Mouse (Mus musculus) liver, embryonic 16.5 days (tissue): Measurements from ENCODE around the gene Fam206a. TPM values are rescaled to one million over a fixed set of nuclear protein-coding genes. Genes with fewer than 3 reads are reported as not detected.

Experiments used
- ATAC-seq: fragments of 200-750 bp; cut with Nextera tagmentation; 2 replicates; pipeline ENCODE4 v1.8.0; 2017; ENCODE audit warnings: low read depth, mild to moderate bottlenecking, moderate number of reproducible peaks, moderate library complexity
- H3K27ac ChIP-seq: fragments of 300-500 bp; sonication (generic); 2 replicates; pipeline ENCODE4 v1.5.1; 2014; ENCODE audit warnings: mild to moderate bottlenecking, low read length
- H3K27me3 ChIP-seq: fragments of 300-500 bp; sonication (generic); 2 replicates; pipeline ENCODE4 v1.6.1; 2014; ENCODE audit warnings: low read depth, low read length, mixed read lengths; ENCODE audit not compliant: control insufficient read depth, insufficient read depth
- H3K36me3 ChIP-seq: fragments of 300-500 bp; sonication (generic); 2 replicates; pipeline ENCODE4 v1.6.1; 2014; ENCODE audit warnings: mild to moderate bottlenecking; ENCODE audit not compliant: control insufficient read depth, insufficient read depth
- H3K4me1 ChIP-seq: fragments of 300-500 bp; sonication (generic); 2 replicates; pipeline ENCODE4 v1.6.1; 2014; ENCODE audit warnings: low read depth, low read length, mixed read lengths; ENCODE audit not compliant: control insufficient read depth
- H3K4me2 ChIP-seq: fragments of 300-500 bp; sonication (generic); 2 replicates; pipeline ENCODE4 v1.6.1; 2014; ENCODE audit warnings: low read depth, low read length, mixed read lengths
- H3K4me3 ChIP-seq: fragments of 300-500 bp; sonication (generic); 2 replicates; pipeline ENCODE4 v1.5.1; 2014; ENCODE audit warnings: low read depth, mild to moderate bottlenecking, low read length
- H3K9ac ChIP-seq: fragments of 300-500 bp; sonication (generic); 2 replicates; pipeline ENCODE4 v1.6.1; 2014; ENCODE audit warnings: low read depth, low read length
- H3K9me3 ChIP-seq: fragments of 300-500 bp; sonication (generic); replicated peaks from 2 replicates; pipeline ENCODE4 v1.6.1; 2016; ENCODE audit warnings: low read length; ENCODE audit not compliant: control insufficient read depth
- WGBS: fragments of 180-500 bp; shearing (Covaris S2); extraction: QIAGEN DNeasy Blood & Tissue Kit; methylation state at CpG from one replicate; pipeline ENCODE4 v1.1.7; 2014; ENCODE audit not compliant: insufficient replicate concordance; 5-methylcytosine and 5-hydroxymethylcytosine counted together
- polyA plus RNA-seq: library from polyadenylated mRNA; unstranded; fragments of >200 nt; fragmentation: Nextera tagmentation; extraction: Ambion mirVana; gene quantifications from 2 replicates; pipeline ENCODE4 v1.2.1, GENCODE M21; 2015

The Fam206a gene
- polyA plus RNA-seq, 1 experiment from 2014 or later, result 3.5 TPM

- H3K27ac ChIP-seq, result no peak overlapping the region
- H3K9me3 ChIP-seq, result no peaks in the 10 kb centered on the region
- H3K36me3 ChIP-seq, result no peaks in the 10 kb centered on the region
- no peak overlapping the region for H3K9ac ChIP-seq
- H3K4me2 ChIP-seq, result no peak overlapping the region
- no peaks in the 10 kb centered on the region for H3K27me3 ChIP-seq
- H3K4me1 ChIP-seq, result no peaks in the 10 kb centered on the region
- no peak overlapping the region for H3K4me3 ChIP-seq
- 47% methylated on average over 13 of the region's 13 CpGs for WGBS
- ATAC-seq, result peak; percentile 62
Observed at GRCm38 (mm10) chr4:56831013-56831609, 29.0 kb downstream of the Fam206a start.

- H3K27ac ChIP-seq, result no peak overlapping the region
- WGBS, result 80% methylated on average over 7 of the region's 7 CpGs
- no peak overlapping the region for H3K4me3 ChIP-seq
- H3K9me3 ChIP-seq, result no peaks in the 10 kb centered on the region
- no peak overlapping the region for H3K9ac ChIP-seq
- H3K4me2 ChIP-seq, result no peak overlapping the region
- no peaks in the 10 kb centered on the region for H3K36me3 ChIP-seq
- ATAC-seq, result no peak
- no peaks in the 10 kb centered on the region for H3K4me1 ChIP-seq
- H3K27me3 ChIP-seq, result no peaks in the 10 kb centered on the region
Observed at GRCm38 (mm10) chr4:56831998-56832397, 29.9 kb downstream of the Fam206a start.

- 77% methylated on average over 6 of the region's 6 CpGs for whole genome bisulfite sequencing
- Histone ChIP-seq H3K36me3 (no peaks in the 10 kb centered on the region), H3K4me2 (no peak overlapping the region), H3K4me3 (no peak overlapping the region), H3K27me3 (no peaks in the 10 kb centered on the region), H3K4me1 (no peaks in the 10 kb centered on the region), H3K9ac (no peak overlapping the region), H3K27ac (no peak overlapping the region), H3K9me3 (no peaks in the 10 kb centered on the region)
- no peak for ATAC-seq
Observed at GRCm38 (mm10) chr4:56837661-56838060, 35.5 kb downstream of the Fam206a start.

- Histone ChIP-seq H3K4me3 (no peak overlapping the region), H3K27ac (no peak overlapping the region), H3K27me3 (no peaks in the 10 kb centered on the region), H3K9me3 (peaks cover 2% of the 10 kb centered on the region; the same call in 1 of the 2 replicates), H3K9ac (no peak overlapping the region), H3K4me2 (no peak overlapping the region), H3K4me1 (no peaks in the 10 kb centered on the region), H3K36me3 (peaks cover 7% of the 10 kb centered on the region)
- 70% methylated on average over 3 of the region's 3 CpGs for WGBS
- ATAC-seq, result no peak
Observed at GRCm38 (mm10) chr4:56840297-56840696, 38.2 kb downstream of the Fam206a start.

- H3K27ac ChIP-seq, result no peak overlapping the region
- H3K9ac ChIP-seq, result no peak overlapping the region
- H3K36me3 ChIP-seq, result peaks cover 7% of the 10 kb centered on the region
- no peak overlapping the region for H3K4me2 ChIP-seq
- H3K9me3 ChIP-seq, result peaks cover 2% of the 10 kb centered on the region; the same call in 1 of the 2 replicates
- H3K4me3 ChIP-seq, result no peak overlapping the region
- H3K4me1 ChIP-seq, result no peaks in the 10 kb centered on the region
- no peak for ATAC-seq
- H3K27me3 ChIP-seq, result no peaks in the 10 kb centered on the region
- WGBS, result 52% methylated on average over 7 of the region's 7 CpGs
Observed at GRCm38 (mm10) chr4:56842501-56842900, 40.4 kb downstream of the Fam206a start.

- no peak overlapping the region for H3K27ac ChIP-seq
- no peak overlapping the region for H3K4me2 ChIP-seq
- no peaks in the 10 kb centered on the region for H3K4me1 ChIP-seq
- H3K27me3 ChIP-seq, result no peaks in the 10 kb centered on the region
- H3K4me3 ChIP-seq, result no peak overlapping the region
- H3K9me3 ChIP-seq, result peaks cover 2% of the 10 kb centered on the region; the same call in 1 of the 2 replicates
- H3K36me3 ChIP-seq, result peaks cover 7% of the 10 kb centered on the region
- 83% methylated on average over 2 of the region's 2 CpGs for WGBS
- no peak overlapping the region for H3K9ac ChIP-seq
- no peak for ATAC-seq
Observed at GRCm38 (mm10) chr4:56843963-56844362, 41.8 kb downstream of the Fam206a start.

- Histone ChIP-seq H3K9me3 (peaks cover 2% of the 10 kb centered on the region; the same call in 1 of the 2 replicates), H3K27me3 (no peaks in the 10 kb centered on the region), H3K4me2 (no peak overlapping the region), H3K9ac (no peak overlapping the region), H3K36me3 (peaks cover 7% of the 10 kb centered on the region), H3K4me3 (no peak overlapping the region), H3K4me1 (no peaks in the 10 kb centered on the region), H3K27ac (no peak overlapping the region)
- no peak for ATAC-seq
- 78% methylated on average over 4 of the region's 4 CpGs for WGBS
Observed at GRCm38 (mm10) chr4:56844911-56845310, 42.8 kb downstream of the Fam206a start.

- H3K4me1 ChIP-seq, result no peaks in the 10 kb centered on the region; the same call in 1 of the 2 replicates
- H3K9ac ChIP-seq, result no peak overlapping the region
- peaks cover 7% of the 10 kb centered on the region for H3K36me3 ChIP-seq
- no peak overlapping the region for H3K4me2 ChIP-seq
- no peak for ATAC-seq
- no peak overlapping the region for H3K4me3 ChIP-seq
- no peaks in the 10 kb centered on the region for H3K27me3 ChIP-seq
- peaks cover 2% of the 10 kb centered on the region; the same call in 1 of the 2 replicates for H3K9me3 ChIP-seq
- 73% methylated on average over 12 of the region's 12 CpGs for WGBS
- H3K27ac ChIP-seq, result no peak overlapping the region
Observed at GRCm38 (mm10) chr4:56845896-56846533, 43.9 kb downstream of the Fam206a start.

GRCm38 (mm10) chr4:56847400-56847799 is 45.3 kb downstream of the Fam206a start:
- Histone ChIP-seq H3K4me2 (no peak overlapping the region), H3K9me3 (peaks cover 2% of the 10 kb centered on the region; the same call in 1 of the 2 replicates), H3K27ac (no peak overlapping the region), H3K27me3 (no peaks in the 10 kb centered on the region), H3K4me3 (no peak overlapping the region), H3K9ac (no peak overlapping the region), H3K4me1 (peaks cover 3% of the 10 kb centered on the region; the same call in 1 of the 2 replicates), H3K36me3 (peaks cover 7% of the 10 kb centered on the region)
- 76% methylated on average over 3 of the region's 3 CpGs for WGBS
- ATAC-seq, result no peak
